Mouse (Mus musculus) kidney, postnatal 14 days (tissue): Measurements from ENCODE around the gene Mmp11.
A peak's percentile ranks its signal among the peaks of the same experiment; 100 is the strongest.

Experiments used
- DNase-seq: peaks from one replicate; pipeline ENCODE4 v3.0.0; 2022; ENCODE audit warnings: mixed read lengths

Gene Mmp11

DNA sequence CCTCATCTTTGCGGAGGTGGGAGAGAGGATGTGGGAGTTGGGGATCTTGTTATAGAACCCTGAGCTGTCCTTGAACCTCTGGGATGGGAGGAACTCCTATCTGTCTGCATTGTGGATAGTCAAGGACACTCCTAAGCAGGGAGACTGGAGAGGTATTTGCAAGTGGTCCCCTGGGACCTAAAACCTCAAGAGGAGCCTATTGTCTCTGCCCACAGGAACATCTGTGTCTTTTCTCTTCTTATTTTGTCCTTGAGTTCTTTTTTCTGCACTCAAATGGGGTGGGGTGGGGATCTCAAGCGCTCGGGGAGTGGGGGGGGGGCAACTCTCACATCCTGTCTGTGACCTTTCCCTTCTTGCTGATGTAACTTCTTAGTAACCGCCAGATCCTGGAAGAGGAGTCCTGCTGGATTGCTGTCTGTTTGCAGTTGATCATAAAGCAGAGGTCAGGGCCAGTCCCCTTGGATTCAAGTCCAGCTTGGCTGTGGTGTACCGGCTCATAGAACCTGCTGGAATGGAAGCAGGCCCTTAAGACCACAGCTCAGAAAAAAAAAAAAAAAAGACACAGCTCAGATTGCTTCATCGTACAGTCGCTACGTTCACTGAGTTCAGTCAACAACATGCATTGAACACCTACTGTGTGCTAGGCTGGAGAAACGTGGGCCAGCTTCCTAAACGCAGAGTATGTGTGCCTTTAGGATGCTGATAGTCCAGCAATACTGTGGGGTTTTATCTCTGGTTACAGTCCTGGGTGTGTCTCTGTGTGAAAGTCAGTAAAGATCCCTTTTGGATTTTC lies 1.8 kb upstream of the Mmp11 start:
- DNase-seq: peak; percentile 45

DNA sequence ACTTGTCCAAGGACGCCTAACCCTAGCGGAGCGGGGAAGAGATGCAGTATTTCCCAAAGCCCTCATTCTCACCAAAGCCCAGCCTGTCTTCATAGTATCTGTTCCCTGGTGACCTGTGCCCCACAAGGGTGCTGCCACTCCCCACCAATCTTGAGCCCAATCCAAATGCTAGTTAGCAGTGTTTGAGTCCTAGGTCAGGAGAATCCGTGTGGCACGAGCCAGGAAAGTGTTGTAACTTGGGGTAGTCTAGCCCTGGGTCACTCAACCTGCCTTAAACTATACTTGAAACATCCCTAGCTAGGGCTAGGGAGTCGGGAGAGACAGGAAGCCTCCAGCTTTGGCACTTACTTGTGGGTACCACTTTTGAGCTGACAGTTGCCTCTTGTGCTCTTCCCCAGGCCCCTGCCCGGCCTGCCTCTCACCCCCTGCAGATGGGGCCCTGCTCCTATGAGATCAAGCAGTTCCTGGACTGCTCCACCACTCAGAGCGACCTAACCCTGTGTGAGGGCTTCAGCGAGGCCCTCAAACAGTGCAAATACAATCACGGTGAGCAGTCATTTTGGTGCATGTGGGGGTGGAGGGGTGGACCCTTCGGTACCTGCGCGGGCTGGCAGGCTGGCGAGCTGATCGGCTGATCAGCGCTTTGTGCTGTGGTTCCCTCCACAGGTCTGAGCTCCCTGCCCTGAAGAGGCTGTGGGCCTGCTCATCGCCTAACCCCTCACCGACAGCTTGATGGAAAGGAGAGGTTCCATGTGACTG lies 792 bp upstream of the Mmp11 start:
- DNase-seq: no peak

DNA sequence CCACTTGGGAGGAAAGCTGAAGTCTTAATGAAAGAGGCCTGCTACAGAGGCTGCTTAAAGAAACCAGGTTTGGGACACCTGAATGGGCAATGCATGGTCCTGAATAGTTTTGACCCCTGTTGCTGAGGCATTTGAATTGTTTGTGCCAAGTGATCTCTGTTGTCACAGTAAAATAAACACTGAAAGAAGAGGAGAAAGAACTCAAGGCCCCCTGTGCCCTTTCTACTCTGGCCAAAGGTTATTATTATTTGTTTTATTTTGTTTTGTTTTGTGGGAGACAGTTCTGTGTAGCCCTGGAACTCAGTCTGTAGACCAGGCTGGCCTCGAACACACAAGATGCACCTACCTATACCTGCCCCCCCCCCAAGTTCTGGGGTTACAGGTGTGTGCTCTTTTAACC lies 1.3 kb downstream of the Mmp11 start:
- no peak for DNase-seq

DNA sequence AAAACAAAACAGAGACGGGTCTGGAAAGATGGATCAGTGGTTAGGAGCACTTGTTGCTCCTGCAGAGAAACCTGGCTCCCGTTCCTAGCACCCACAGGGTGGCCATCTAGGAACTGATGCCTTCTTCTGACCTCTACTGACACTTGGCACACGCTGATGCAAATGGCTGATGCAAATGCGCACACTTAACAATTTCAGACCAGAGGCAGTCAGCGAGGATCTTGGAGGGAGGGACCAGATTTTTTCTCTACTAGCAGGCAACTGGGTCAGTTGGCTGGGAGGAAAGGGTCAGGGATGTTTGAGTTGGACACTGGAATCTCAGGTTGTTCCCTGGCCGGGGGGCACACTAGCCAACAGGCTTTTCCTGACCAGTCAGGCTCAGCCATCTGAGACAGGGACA lies 3.4 kb downstream of the Mmp11 start, which contains the start of gene Chchd10:
Gene Chchd10, plus strand, starts transcription at position 240 of the 400 bp plus-strand sequence.
- no peak for DNase-seq

DNA sequence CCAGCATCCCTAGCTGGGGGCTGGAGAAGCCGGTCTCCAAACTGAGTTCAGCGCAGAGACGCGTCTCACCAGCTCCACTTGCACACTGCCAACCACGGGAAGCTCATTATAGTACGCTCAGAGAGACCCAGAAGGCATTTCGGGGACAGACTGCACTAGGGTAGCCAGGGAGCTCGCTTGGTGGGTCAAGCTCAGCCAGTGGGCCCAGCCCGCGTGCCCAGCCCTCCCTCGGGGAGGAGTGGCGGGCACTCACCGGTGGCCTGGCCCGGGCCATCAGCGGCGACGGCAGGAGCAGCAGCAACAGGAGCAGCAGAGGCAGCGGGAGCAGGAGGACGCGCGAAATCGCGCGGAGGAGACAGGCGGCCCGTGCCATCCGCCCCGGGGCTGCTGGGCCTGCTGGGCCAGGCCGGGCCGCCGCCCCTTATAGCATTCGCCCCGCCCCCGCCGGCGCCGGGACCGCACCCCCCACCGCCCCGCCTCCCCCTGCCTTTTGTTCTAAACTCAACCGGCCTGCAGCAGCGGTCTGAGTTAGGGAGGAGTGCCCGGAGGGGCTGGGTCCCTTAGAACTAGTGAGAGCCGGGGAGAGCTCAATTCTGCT lies 4.1 kb downstream of the Mmp11 start:
- peak; percentile 84 for DNase-seq

GRCm38 (mm10) chr10:75931311-75931710 lies 5.0 kb downstream of the Mmp11 start:
- DNase-seq: no peak

- peak; percentile 60 for DNase-seq
These were observed 6.0 kb downstream of the Mmp11 start for GRCm38 (mm10) chr10:75930304-75930703.

DNA sequence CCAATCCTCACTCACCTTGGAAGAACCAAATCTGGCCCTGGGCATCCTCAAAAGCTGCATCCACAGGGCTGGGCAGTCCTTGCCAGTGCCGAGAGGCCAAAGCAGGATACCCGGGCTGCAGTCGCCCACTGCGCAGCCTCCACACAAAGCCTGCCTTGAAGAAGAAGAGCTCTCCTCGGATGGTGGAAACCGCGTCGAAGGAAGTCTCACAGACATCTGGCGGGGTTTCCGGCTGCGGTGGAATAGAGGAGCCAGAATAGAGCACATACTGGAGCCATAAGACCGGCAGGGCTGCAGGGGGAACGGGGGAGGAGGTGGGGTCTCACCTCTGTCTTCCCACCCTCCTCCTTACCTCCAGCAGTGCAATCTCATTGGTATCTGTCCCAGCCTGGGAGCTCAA lies 9.9 kb downstream of the Mmp11 start:
- no peak for DNase-seq

- no peak for DNase-seq
These were observed 12.0 kb downstream of the Mmp11 start for GRCm38 (mm10) chr10:75924324-75924723.

GRCm38 (mm10) chr10:75921726-75922560 lies 14.4 kb downstream of the Mmp11 start:
- peak; percentile 47 for DNase-seq

GRCm38 (mm10) chr10:75921026-75921725 lies 15.1 kb downstream of the Mmp11 start, which contains the start of gene Smarcb1:
Smarcb1 (minus strand) TSS chr10:75921617.
- DNase-seq: peak; percentile 97

DNA sequence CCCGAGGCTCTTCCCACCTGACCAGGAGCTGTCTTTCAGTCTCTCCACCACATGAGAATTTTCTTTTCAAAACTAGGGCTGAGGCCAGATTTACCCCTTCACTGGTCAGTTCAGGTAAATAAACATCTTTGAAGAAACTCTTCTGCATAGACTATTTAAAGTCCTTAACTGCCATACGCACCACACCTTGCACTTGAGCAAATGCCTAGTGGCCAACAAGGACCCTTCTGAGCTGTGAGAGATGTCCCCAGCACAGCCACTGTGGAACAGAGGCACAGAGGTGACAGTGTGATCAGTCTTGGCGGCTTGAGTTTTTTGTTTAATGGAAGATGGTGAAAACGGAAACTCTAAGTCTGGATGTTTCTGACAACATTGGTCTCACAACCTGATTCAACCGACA lies 17.3 kb downstream of the Mmp11 start:
- no peak for DNase-seq

DNA sequence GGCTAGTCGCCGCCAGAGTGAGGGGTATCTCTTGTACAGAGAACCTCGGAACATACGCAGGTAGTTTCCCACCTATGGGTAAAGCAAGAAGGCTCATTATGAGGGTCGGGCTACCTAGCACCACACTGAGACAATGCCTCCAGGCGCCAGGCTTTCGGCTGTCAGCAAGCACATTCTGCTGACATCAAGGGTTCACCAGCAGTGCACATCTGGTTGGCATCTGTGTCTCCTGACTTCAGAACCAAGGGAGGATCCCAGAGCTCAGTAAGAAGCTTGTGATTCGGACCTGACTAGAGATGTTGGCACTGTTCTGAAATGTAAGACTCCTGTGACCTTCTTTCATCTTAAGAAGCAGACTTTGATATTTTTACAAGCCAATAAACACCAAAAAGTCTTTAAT lies 19.5 kb downstream of the Mmp11 start:
- DNase-seq: no peak

GRCm38 (mm10) chr10:75915557-75915956 lies 20.7 kb downstream of the Mmp11 start:
- DNase-seq: no peak

GRCm38 (mm10) chr10:75913013-75913589 lies 23.2 kb downstream of the Mmp11 start:
- no peak for DNase-seq

DNA sequence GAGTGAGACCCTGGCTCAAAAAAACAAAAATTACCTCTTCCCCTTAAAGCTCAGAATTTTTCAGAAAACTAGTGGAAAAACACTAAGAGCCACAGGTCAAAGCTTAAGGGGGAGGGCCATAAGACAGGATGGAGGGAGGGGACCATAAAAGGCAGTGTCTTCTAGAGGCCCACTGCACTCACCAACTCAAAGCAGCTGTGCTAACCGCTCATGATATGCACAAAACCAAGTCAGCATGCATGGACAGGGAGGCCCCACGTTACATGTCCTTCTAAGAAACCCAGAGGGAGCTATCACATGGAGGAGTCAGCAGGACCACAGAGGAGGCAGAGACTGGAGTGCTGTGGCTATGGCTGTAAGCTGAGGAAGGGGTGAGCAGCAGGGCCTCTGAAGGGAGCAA lies 25.6 kb downstream of the Mmp11 start:
- peak; percentile 37 for DNase-seq

DNA sequence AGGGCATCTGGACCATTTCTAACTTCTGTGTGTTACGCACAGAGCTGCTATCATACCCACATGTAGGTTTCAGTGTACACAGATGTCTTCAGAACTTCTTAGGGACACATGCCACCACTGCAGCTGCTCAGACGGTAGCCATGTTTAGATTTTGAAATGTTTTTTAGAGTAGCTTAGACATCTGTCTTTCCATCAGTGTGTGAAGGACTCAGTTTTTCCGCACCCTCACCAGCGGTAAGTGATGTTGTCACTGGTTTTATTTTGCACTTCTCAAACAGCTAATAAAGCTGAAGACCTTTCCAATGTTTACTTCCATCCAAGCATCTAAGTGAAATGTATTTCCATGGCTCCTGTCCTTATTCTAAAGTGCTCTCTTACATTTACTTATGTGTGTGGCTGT lies 29.4 kb downstream of the Mmp11 start:
- DNase-seq: no peak

DNA sequence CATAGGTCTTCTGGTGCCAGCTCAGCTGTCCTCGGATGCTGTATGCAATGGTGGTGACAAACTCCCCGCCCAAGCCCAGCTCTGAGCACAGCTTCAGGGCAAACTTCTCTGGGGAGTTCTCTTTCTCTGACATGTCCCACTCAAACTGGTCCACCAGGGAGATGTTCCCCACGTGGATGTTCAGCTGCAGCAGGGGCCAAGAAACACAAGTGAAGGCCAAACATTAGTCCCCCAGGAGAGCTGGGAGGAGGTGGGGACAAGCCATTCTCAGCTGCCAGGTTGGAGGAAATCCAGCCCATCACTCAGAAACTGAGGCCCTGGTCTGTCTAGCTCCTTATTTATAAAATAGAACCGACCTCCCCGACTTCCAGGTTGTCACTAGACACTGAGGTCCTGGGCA lies 31.9 kb downstream of the Mmp11 start:
- no peak for DNase-seq

- peak; percentile 69 for DNase-seq
These were observed 37.5 kb downstream of the Mmp11 start for GRCm38 (mm10) chr10:75898846-75899245.

DNA sequence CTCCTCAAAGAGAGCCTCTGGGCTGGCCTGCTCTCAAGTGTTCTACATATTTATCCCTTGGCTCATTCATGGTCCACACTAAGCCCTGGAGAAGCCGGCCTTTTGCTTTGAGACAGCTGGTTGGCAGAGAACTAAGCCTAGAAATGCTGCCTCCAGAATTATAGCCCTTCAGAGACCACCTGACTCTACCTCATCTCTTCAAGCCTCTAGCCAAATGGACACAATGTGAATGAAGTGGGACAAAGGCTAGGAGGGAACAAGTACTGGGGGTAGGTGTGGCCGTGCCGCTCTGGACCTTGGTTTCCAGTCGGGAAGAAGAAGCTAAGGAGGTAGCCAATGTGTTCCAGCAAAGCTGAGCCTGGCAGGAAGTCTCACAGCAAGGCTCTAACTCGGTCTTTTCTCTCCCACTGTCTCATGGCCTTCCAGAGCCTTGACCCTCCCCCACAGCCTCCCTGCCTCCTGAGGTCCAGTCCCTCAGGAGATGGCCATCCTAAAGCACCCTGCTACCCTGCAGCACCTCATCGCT lies 38.2 kb downstream of the Mmp11 start:
- no peak for DNase-seq

DNA sequence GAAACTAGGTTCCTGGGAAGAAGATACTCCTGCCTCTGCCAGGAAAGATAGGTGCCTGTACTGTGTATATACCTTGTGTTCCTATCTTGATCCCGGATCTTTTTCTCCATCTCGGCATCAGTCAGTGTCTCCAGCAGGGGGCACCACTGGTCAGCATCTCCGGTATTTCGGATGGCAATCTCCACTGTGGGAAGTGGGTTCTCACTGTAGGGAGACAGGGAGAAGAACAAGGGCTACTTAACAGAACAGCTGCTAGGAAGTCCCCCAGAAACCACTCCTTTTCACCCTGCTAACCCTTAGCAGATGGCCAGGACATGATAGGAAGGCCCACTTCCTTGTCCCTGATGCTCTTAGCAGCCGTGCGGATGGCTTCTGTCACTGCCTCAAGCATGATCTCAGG lies 38.9 kb downstream of the Mmp11 start:
- peak; percentile 85 for DNase-seq
